Mouse (Mus musculus): Measurements from ENCODE around the gene Rhoh.

Rhoh gene

DNA sequence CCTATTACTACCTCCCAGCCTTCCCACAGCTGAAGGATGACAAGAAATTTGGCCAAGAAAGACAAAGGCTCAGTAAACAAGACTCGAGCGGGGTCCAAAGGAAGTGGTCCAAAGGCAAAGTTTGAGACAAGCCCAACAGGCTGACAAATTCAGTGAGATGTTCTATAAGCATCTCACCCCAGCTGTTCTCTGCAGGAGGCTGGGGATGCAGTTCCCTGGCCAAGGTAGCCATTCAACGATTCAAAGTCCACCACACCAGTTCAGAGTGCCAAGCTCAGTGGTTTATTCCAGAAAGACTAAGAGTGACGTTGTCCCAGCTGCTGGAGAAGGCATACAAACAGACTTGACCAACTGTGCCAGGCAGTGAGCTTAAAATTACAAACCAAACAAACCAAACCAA lies 69.2 kb downstream of the Rhoh start:
- DNase-seq (ENCODE audit: low spot score) = no peak

DNA sequence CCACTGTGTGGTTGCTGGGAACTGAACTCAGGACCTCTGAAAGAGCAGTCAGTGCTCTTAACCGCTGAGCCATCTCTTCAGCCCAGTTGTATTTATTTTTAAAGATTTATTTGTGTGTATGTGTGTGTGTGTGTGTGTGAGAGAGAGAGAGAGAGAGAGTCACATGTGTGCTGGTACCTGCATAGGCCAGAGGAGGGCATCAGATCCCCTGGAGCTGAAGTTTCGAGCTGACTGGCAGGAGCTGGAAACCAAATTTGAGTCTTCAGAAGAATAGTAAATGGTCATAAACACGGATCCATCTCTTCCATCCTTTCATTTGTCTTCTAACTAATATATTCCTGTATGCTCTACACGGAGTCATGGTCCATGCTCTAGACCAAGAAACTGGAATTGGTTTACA lies 72.2 kb downstream of the Rhoh start:
- DNase-seq (ENCODE audit: low spot score) = no peak

DNA sequence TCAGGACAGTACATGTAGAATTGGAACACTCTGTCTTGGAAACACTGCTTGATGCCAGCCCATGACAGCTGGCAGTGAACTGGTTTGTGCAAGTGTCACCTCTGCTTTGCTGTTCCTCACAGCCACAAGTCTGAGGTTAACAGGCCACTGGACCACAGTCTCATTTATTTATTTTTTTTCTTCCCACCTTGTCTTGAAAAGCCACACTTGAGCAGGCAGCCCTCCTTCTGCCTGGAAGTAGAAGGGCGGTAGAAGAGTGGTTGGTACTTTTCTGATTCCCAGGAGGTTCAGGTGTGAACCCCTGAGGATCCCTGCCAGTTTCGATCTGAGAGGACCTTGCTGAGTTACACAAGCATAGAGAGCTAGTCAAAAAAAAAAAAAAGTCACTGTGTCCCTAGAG lies 72.8 kb downstream of the Rhoh start:
- DNase-seq (ENCODE audit: low spot score) = no peak

DNA sequence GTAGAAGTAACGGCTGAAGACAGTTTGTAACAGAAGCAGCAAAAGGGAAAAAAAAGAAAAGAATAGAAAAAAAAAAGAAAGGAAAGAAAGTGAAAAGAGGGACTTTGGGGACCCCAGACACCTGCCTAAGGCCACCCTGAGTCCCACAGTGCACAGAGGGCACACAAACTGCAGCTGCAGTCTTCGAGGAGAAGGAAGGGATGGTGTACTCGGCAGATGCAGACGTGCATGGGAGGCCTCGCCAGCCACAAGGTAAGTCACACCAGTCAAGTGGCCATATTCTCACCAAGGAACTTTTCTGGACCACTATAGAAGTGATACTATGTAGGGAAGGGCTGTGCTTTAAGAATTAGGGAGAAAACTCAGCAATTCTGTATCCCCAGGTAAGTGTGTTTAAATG lies 73.8 kb downstream of the Rhoh start, which contains the start of gene Chrna9:
Chrna9 (plus strand) TSS at position 139 of the 400 bp plus-strand sequence.
- no peak for DNase-seq (ENCODE audit: low spot score)

DNA sequence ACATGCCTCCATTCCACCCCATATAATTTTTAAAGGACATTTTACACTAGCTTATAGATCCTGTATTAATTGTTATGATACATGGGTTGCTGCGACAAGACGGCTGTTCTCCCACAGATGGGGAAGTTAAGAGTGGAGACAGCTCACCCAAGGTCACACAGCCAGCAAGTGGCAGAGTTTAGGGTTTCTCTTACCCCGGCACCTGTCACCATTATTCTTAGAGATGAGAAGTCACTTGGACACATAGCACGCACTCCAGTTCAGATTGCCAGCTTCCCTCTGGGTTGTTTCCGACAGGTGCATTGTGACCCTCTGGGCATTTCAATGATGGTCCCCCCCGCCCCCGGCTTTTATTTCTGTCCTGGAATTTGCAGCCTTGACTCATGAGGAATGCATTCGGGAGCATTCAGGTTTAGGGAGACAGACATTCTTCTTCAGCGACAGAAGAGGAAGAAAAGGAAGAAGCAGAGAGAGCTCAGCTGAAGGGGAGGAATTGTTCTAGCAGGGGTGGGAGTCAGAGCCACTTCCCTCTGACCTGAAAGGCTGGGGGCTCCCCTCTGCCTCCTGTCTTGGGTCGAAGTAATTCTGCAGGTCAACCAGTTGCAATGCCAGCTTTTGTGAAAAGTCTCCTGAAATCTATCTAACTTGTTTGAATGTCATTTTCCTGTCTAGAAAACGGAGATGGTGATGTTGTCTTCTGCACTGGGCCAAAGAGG lies 76.2 kb downstream of the Rhoh start:
- no peak for DNase-seq (ENCODE audit: low spot score)

GRCm38 (mm10) chr5:65937998-65938715 lies 77.1 kb downstream of the Rhoh start:
- DNase-seq (ENCODE audit: low spot score) = peak; percentile 58

- DNase-seq (ENCODE audit: low spot score) = no peak
Observed at GRCm38 (mm10) chr5:65941145-65941544, 80.1 kb downstream of the Rhoh start.
